Mouse (Mus musculus) forebrain, embryonic 11.5 days (tissue): ENCODE results near the gene Lce6a. TPM values are rescaled to one million over a fixed set of nuclear protein-coding genes. Genes with fewer than 3 reads are reported as not detected.

ENCODE experiments used
- ATAC-seq: fragments of 200-750 bp; cut with Nextera tagmentation; replicated peaks from 2 replicates; pipeline ENCODE4 v1.8.0; 2017; ENCODE audit warnings: moderate TSS enrichment; ENCODE audit not compliant: low FRiP score
- DNase-seq: peaks from one replicate; pipeline ENCODE4 v3.0.0-alpha.2; 2017; ENCODE audit warnings: low spot score
- H3K27ac ChIP-seq: fragments of 300-500 bp; sonication (generic); 2 replicates; pipeline ENCODE4 v1.5.1; 2014; ENCODE audit warnings: low read depth, low read length
- H3K27me3 ChIP-seq: fragments of 300-500 bp; sonication (generic); 2 replicates; pipeline ENCODE4 v1.6.1; 2014; ENCODE audit warnings: mild to moderate bottlenecking, low read length, mixed read lengths; ENCODE audit not compliant: control insufficient read depth, insufficient read depth
- H3K36me3 ChIP-seq: fragments of 300-500 bp; sonication (generic); 2 replicates; pipeline ENCODE4 v1.6.1; 2014; ENCODE audit warnings: mild to moderate bottlenecking, low read length, moderate library complexity, mixed read lengths; ENCODE audit not compliant: control insufficient read depth, insufficient read depth
- H3K4me1 ChIP-seq: fragments of 300-500 bp; sonication (generic); replicated peaks from 2 replicates; pipeline ENCODE4 v1.6.1; 2014; ENCODE audit warnings: low read length, mixed read lengths; ENCODE audit not compliant: control insufficient read depth, insufficient read depth
- H3K4me2 ChIP-seq: fragments of 300-500 bp; sonication (generic); 2 replicates; pipeline ENCODE4 v1.6.1; 2014; ENCODE audit warnings: low read depth, mild to moderate bottlenecking, low read length, moderate library complexity, mixed read lengths; ENCODE audit not compliant: severe bottlenecking
- H3K4me3 ChIP-seq: fragments of 300-500 bp; sonication (generic); 2 replicates; pipeline ENCODE4 v1.5.1; 2014; ENCODE audit warnings: low read depth, low read length
- H3K9ac ChIP-seq: fragments of 300-500 bp; sonication (generic); 2 replicates; pipeline ENCODE4 v1.6.1; 2014; ENCODE audit warnings: low read length
- H3K9me3 ChIP-seq: fragments of 300-500 bp; sonication (generic); 2 replicates; pipeline ENCODE4 v1.6.1; 2016; ENCODE audit warnings: low read length, mixed read lengths; ENCODE audit not compliant: control insufficient read depth
- WGBS: fragments of 180-500 bp; shearing (Covaris S2); extraction: QIAGEN DNeasy Blood & Tissue Kit; methylation state at CpG from one replicate; pipeline ENCODE4 v1.1.7; 2014; 5-methylcytosine and 5-hydroxymethylcytosine counted together
- polyA plus RNA-seq: library from polyadenylated mRNA; unstranded; fragments of >200 nt; fragmentation: Nextera tagmentation; extraction: Ambion mirVana; gene quantifications from 2 replicates; pipeline ENCODE4 v1.2.1, GENCODE M21; 2014

Lce6a gene
- polyA plus RNA-seq, 1 experiment from 2014 or later: not detected

DNA sequence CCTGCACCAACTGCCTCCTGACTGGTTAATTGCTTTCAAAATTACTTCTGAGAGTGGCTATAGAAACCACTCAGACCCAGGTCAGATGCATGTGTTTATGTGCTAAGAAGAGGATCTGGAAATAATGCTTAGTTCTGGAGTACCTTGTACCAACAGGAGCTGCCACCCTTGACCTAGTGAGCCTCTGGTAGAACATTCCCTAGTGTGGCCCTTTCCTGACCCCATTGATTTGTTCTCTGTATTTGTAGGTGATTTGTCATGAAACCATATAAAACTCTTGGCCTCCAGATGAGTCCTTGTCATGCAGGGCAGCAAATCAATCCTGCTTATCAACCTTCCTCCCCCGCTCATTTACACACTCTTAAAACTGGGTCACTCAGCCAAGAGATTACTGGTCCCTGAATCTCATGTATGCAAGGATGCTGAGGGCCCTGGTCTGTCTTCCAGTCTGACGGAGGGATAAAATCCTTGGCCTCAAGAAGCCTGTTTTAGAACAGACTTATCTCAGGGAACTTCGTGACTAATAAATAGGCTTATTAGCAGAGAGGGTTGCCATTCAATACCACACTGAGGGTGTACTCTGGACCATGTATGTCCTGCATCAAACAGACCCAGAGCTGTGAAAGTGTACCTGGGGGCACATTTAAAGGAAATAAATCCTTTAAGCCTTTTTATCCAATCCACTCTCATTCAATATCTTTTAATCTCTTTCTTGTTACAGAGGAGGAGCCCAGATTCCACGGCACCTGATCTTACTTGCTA lies 42.6 kb downstream of the Lce6a start:
- Histone ChIP-seq H3K9ac (no peak overlapping the region), H3K9me3 (no peaks in the 10 kb centered on the region), H3K4me3 (no peak overlapping the region), H3K27ac (no peak overlapping the region), H3K27me3 (no peaks in the 10 kb centered on the region), H3K4me2 (no peak overlapping the region), H3K4me1 (no peaks in the 10 kb centered on the region), H3K36me3 (no peaks in the 10 kb centered on the region)
- DNase-seq (no peak), ATAC-seq (no peak)
- 72% methylated on average over 4 of the region's 4 CpGs for WGBS

- ATAC-seq (no peak), DNase-seq (no peak)
- no peak within 1 kb of the TSS for H3K4me3 ChIP-seq
- H3K4me2 ChIP-seq: no peak within 1 kb of the TSS
- H3K4me1 ChIP-seq: no peaks in the 10 kb centered on the region
- no peak within 1 kb of the TSS for H3K27ac ChIP-seq
- WGBS: 83% methylated on average over 1 of the region's 1 CpGs
- no peaks in the 10 kb centered on the region for H3K9me3 ChIP-seq
- no peak within 1 kb of the TSS for H3K9ac ChIP-seq
- no peaks in the 10 kb centered on the region for H3K27me3 ChIP-seq
- no peaks in the 10 kb centered on the region for H3K36me3 ChIP-seq
Observed at GRCm38 (mm10) chr3:92573449-92574041, 47.9 kb downstream of the Lce6a start, which contains the start of gene Ivl. Gene Ivl (minus strand): TSS chr3:92573735.

DNA sequence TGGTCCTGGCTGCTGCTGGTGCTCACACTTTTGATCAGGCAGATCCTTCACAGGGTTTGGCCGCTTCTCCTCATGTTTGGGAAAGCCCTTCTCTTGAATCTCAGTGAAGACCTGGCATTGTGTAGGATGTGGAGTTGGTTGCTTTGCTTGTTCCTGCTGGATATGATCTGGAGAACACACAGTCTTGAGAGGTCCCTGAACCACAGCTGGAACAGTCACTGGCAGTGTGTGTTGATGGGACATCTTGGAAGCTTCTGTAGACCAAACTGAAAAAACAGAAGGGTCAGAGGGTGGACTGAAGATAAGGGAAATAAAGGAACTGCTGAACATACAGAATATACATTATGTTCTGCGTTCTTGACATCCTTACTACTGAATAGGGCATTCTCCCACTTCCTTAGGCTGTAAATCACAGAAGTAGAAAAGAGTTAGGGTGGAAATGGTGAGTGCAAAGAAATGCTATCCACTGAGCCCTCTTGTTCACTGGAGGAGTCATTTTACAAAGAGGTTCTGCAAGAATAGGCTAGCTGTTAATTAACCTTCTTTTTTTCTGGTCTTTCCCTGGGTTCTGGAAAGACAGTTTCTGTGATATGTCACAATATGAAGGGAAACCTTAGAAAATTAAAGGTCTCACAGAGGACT lies 48.8 kb downstream of the Lce6a start:
- no peak overlapping the region for H3K27ac ChIP-seq
- no peak overlapping the region for H3K4me3 ChIP-seq
- DNase-seq (no peak), ATAC-seq (no peak)
- no peaks in the 10 kb centered on the region for H3K36me3 ChIP-seq
- WGBS: 72% methylated on average over 2 of the region's 2 CpGs
- H3K9me3 ChIP-seq: no peaks in the 10 kb centered on the region
- H3K4me1 ChIP-seq: no peaks in the 10 kb centered on the region
- no peaks in the 10 kb centered on the region for H3K27me3 ChIP-seq
- no peak overlapping the region for H3K9ac ChIP-seq
- H3K4me2 ChIP-seq: no peak overlapping the region

Other genes with a start within 250 kb of the Lce6a start
- gene Sprr2h, start 236.0 kb downstream of the Lce6a start, polyA plus RNA-seq: not detected in 2 replicates
- not detected in 2 replicates for gene Sprr2i, start 213.7 kb downstream of the Lce6a start, polyA plus RNA-seq
- not detected in 2 replicates for gene Sprr2j-ps, start 203.6 kb downstream of the Lce6a start, polyA plus RNA-seq
- gene Gm9774, start 192.2 kb downstream of the Lce6a start, polyA plus RNA-seq: 5.4 and 7.4 TPM in 2 replicates
- gene Sprr2k, start 189.1 kb downstream of the Lce6a start, polyA plus RNA-seq: not detected in 2 replicates
- not detected in 2 replicates for gene Sprr1b, start 182.9 kb downstream of the Lce6a start, polyA plus RNA-seq
- gene Sprr3, start 162.9 kb downstream of the Lce6a start, polyA plus RNA-seq: not detected in 2 replicates
- gene Sprr1a, start 135.8 kb downstream of the Lce6a start, polyA plus RNA-seq: not detected in 2 replicates
- gene Sprr4, start 121.2 kb downstream of the Lce6a start, polyA plus RNA-seq: not detected in 2 replicates
- gene 2310046K23Rik, start 87.1 kb downstream of the Lce6a start, polyA plus RNA-seq: not detected in 2 replicates
- not detected in 2 replicates for gene Ivl, start 47.9 kb downstream of the Lce6a start, polyA plus RNA-seq
- gene Smcp, start 32.7 kb downstream of the Lce6a start, polyA plus RNA-seq: not detected in 2 replicates
- not detected in 2 replicates for gene 2210017I01Rik, start 14.2 kb downstream of the Lce6a start, polyA plus RNA-seq
- gene Lce1a1, start 26.6 kb upstream of the Lce6a start, polyA plus RNA-seq: not detected in 2 replicates
- gene Lce1b, start 35.3 kb upstream of the Lce6a start, polyA plus RNA-seq: not detected in 2 replicates
- not detected in 2 replicates for gene Lce1a2, start 48.7 kb upstream of the Lce6a start, polyA plus RNA-seq
- not detected in 2 replicates for gene Lce1c, start 57.6 kb upstream of the Lce6a start, polyA plus RNA-seq
- gene Lce1d, start 65.5 kb upstream of the Lce6a start, polyA plus RNA-seq: not detected in 2 replicates
- not detected in 2 replicates for gene Lce1e, start 87.4 kb upstream of the Lce6a start, polyA plus RNA-seq
- gene Lce1f, start 98.7 kb upstream of the Lce6a start, polyA plus RNA-seq: not detected in 2 replicates
- gene Gm38119, start 117.4 kb upstream of the Lce6a start, polyA plus RNA-seq: not detected in 2 replicates
- not detected in 2 replicates for gene Lce1g, start 130.7 kb upstream of the Lce6a start, polyA plus RNA-seq
- not detected in 2 replicates for gene Lce1h, start 143.4 kb upstream of the Lce6a start, polyA plus RNA-seq
- gene Lce1i, start 157.2 kb upstream of the Lce6a start, polyA plus RNA-seq: not detected in 2 replicates
- not detected in 2 replicates for gene Lce1j, start 168.9 kb upstream of the Lce6a start, polyA plus RNA-seq
- gene Lce1k, start 186.2 kb upstream of the Lce6a start, polyA plus RNA-seq: not detected in 2 replicates
- gene Kprp, start 205.6 kb upstream of the Lce6a start, polyA plus RNA-seq: not detected in 2 replicates
- not detected in 2 replicates for gene Lce1l, start 229.6 kb upstream of the Lce6a start, polyA plus RNA-seq
- gene 2310050C09Rik, start 248.6 kb upstream of the Lce6a start, polyA plus RNA-seq: not detected in 2 replicates